9 mouse cellular contexts compared by ENCODE assay signal in genomic region chr12:73034901-73035895, GRCm38 (mm10). TPM values are rescaled to one million over a fixed set of nuclear protein-coding genes. Genes with fewer than 3 reads are reported as not detected.
DNase-seq lines count a peak whose midpoint lies in the region; ATAC-seq and TF ChIP-seq lines count a peak whose summit lies in the region.
"Had no signal": no experiment of that assay in that cellular context is flagged by ENCODE, and none has a peak within 500 bp of the region (broad histone marks: within the 10 kb centered on the region; RNA-seq: fewer than 3 reads in every experiment).

No protein-coding gene starts in this region.

- H3K27me3 ChIP-seq in kidney, embryonic 15.5 days = peaks cover 87% of the 10 kb centered on the region
- H3K27me3 ChIP-seq in limb, embryonic 13.5 days = peaks cover 71% of the 10 kb centered on the region

- 4% methylated on average over 39 of the region's 43 CpGs for WGBS in kidney, embryonic 15.5 days
- whole genome bisulfite sequencing in limb, embryonic 13.5 days = 4% methylated on average over 39 of the region's 43 CpGs

- ATAC-seq in kidney, embryonic 15.5 days (replicated peaks; ENCODE audit: low FRiP score) = peak; percentile 66
- peak; percentile 48 for ATAC-seq in limb, embryonic 13.5 days (ENCODE audit: low FRiP score, low read depth)

- no peak for DNase-seq in kidney, postnatal 36 days
- DNase-seq in ZHBTc4 (ENCODE audit: low read depth, low spot score) = peak; percentile 60
- DNase-seq in cerebellum, postnatal 25 days = no peak
- no peak for DNase-seq in layer of hippocampus, postnatal 10 days (ENCODE audit: low spot score in 2 of 2)
- no peak for DNase-seq in thymus, adult 18-20 months

- no peak overlapping the region for H3K9ac ChIP-seq in kidney, embryonic 15.5 days
- peak overlapping the region; percentile 40 for H3K9ac ChIP-seq in limb, embryonic 13.5 days

- no peaks in the 10 kb centered on the region for H3K9me3 ChIP-seq in kidney, embryonic 15.5 days (replicated peaks)
- no peaks in the 10 kb centered on the region for H3K9me3 ChIP-seq in limb, embryonic 13.5 days

- no peak for TF ChIP-seq POLR2A in embryonic fibroblast, embryonic 13.5 days (IDR thresholded peaks at IDR 0.05; ENCODE audit: low read depth, low read length)

- peak overlapping the region; percentile 22 for H3K4me3 ChIP-seq in kidney, embryonic 15.5 days (replicated peaks)
- H3K4me3 ChIP-seq in embryonic fibroblast, embryonic 13.5 days (ENCODE audit: insufficient read depth, low read length) = no peak overlapping the region
- H3K4me3 ChIP-seq in limb, embryonic 13.5 days = peak overlapping the region; percentile 28

- peak overlapping the region; percentile 52 for H3K4me2 ChIP-seq in kidney, embryonic 15.5 days
- peak overlapping the region; percentile 64 for H3K4me2 ChIP-seq in limb, embryonic 13.5 days (replicated peaks)

- H3K27ac ChIP-seq in kidney, embryonic 15.5 days = no peak overlapping the region
- H3K27ac ChIP-seq in embryonic fibroblast, embryonic 13.5 days (ENCODE audit: insufficient read depth, low read length) = peak overlapping the region; percentile 21; the same call in 1 of the 2 replicates
- H3K27ac ChIP-seq in limb, embryonic 13.5 days = peak overlapping the region; percentile 80; the same call in 1 of the 2 replicates

- no peaks in the 10 kb centered on the region for H3K36me3 ChIP-seq in kidney, embryonic 15.5 days
- H3K36me3 ChIP-seq in limb, embryonic 13.5 days = 0 out of 2 replicates have a peak, but pooled peaks cover 4% of the 10 kb centered on the region

- peaks cover 14% of the 10 kb centered on the region; the same call in 1 of the 2 replicates for H3K4me1 ChIP-seq in kidney, embryonic 15.5 days
- 0 out of 2 replicates have a peak, but pooled peaks cover 7% of the 10 kb centered on the region for H3K4me1 ChIP-seq in embryonic fibroblast, embryonic 13.5 days (ENCODE audit: control insufficient read depth, insufficient read depth, low read length)
- H3K4me1 ChIP-seq in limb, embryonic 13.5 days = peaks cover 37% of the 10 kb centered on the region

- no peak for TF ChIP-seq CTCF in embryonic fibroblast, embryonic 13.5 days (IDR thresholded peaks at IDR 0.05; ENCODE audit: borderline replicate concordance, insufficient read depth, low read length)

RNA-seq across cellular contexts. Expression of gene Six1, which starts 18.5 kb away (rescaled TPM):
- 1.9 and 2.3 TPM in 2 replicates for polyA plus RNA-seq in kidney, embryonic 15.5 days (2015; fragmentation: Nextera tagmentation; extraction: Ambion mirVana)
- 17.4 and 31.3 TPM in 2 replicates for polyA plus RNA-seq in embryonic fibroblast, embryonic 13.5 days (2011; ENCODE audit: insufficient read length, low read depth, missing spikeins)
- 47.0 and 50.0 TPM in 2 replicates for polyA plus RNA-seq in limb, embryonic 13.5 days (2015; fragmentation: Nextera tagmentation; extraction: Ambion mirVana)
- total RNA-seq in layer of hippocampus, postnatal 10 days (2021) = under 1 TPM; 0.57 to 0.69 TPM
- polyA plus RNA-seq: large intestine, adult 2 months had no signal
